Mouse (Mus musculus) G1E (cell line): ENCODE measurements around the gene Gm21887. TPM values are rescaled to one million over a fixed set of nuclear protein-coding genes. Genes with fewer than 3 reads are reported as not detected.
"Not testable (repeated sequence)": the region's sequence is repeated elsewhere in the genome, so short reads cannot be mapped to it uniquely, and the experiment has no call there.

Experiments used
- ATAC-seq: 2 replicates; pipeline ENCODE4 v1.8.0; 2016; ENCODE audit warnings: mild to moderate bottlenecking; ENCODE audit not compliant: insufficient number of reproducible peaks, poor library complexity, low FRiP score, severe bottlenecking; ENCODE audit errors: extremely low read depth
- DNase-seq: peaks from one replicate; pipeline ENCODE4 v3.0.0; 2012; ENCODE audit warnings: low spot score
- H3K27me3 ChIP-seq: 2 replicates; pipeline ENCODE4 v1.6.1; 2012; ENCODE audit warnings: mild to moderate bottlenecking, low read length, inconsistent platforms; ENCODE audit not compliant: insufficient read depth
- H3K36me3 ChIP-seq: replicated peaks from 2 replicates; pipeline ENCODE3; 2012; ENCODE audit warnings: mild to moderate bottlenecking, inconsistent platforms
- H3K4me1 ChIP-seq: 2 replicates; pipeline ENCODE4 v1.6.1; 2012; ENCODE audit warnings: low read depth, low read length, inconsistent platforms, mixed read lengths; ENCODE audit not compliant: insufficient read depth
- H3K4me3 ChIP-seq: 2 replicates; pipeline ENCODE4 v1.5.1; 2012; ENCODE audit warnings: low read depth, mild to moderate bottlenecking, inconsistent platforms, low read length, moderate library complexity, mixed read lengths
- H3K9me3 ChIP-seq: replicated peaks from 2 replicates; pipeline ENCODE4 v1.6.1; 2012; ENCODE audit warnings: inconsistent platforms
- polyA plus RNA-seq: library from polyadenylated mRNA; stranded (reverse); fragments of >175 nt; gene quantifications from 2 replicates; pipeline ENCODE4 v1.2.3, GENCODE M21; 2012
- total RNA-seq, 2 experiments: library from RNA; stranded (forward) in 1 of 2; stranded (reverse) in 1 of 2; fragments of 200-1000 nt in 1 of 2; fragments of >200 nt in 1 of 2; fragmentation: Nextera tagmentation in 1 of 2; gene quantifications; 2 replicates each; pipeline ENCODE4 v1.2.3; 2014 to 2017

Gm21887 gene
- total and polyA plus RNA-seq, 3 experiments, result 35.4 to 300 (median 163) TPM

DNA sequence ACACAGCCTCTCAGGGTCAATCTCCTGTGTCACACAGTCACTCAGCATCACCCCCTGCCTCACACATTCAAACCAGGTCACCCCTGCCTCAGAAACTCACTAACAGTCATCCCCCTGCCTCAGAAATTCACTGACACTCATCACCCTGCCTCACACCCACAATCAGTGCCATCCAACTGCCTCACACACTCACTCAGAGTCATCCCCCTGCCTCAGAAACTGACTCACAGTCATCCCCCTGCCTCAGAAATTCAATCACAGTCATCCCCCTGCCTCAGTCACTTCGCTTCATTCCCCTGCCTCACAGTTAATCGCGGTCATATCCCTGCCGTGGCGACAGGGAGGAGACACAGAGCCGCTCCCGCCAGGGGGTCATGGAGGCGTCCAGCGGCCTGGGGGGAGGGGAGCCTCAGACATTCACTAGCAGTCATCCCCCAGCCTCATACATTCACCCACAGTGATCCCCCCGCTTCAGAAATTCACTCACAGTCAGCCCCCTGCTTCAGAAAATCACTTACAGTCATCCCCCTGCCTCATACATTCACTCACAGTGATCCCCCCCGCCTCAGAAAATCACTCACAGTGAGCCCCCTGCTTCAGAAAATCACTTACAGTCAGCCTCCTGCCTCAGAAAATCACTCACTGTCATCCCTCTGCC, 10.1 kb upstream of the Gm21887 start:
- peaks cover 15% of the 10 kb centered on the region for H3K27me3 ChIP-seq
- not testable (repeated sequence) for H3K36me3 ChIP-seq, DNase-seq, H3K9me3 ChIP-seq, ATAC-seq, H3K4me1 ChIP-seq
- H3K4me3 ChIP-seq, result peak overlapping the region; percentile 1; the same call in 1 of the 2 replicates

DNA sequence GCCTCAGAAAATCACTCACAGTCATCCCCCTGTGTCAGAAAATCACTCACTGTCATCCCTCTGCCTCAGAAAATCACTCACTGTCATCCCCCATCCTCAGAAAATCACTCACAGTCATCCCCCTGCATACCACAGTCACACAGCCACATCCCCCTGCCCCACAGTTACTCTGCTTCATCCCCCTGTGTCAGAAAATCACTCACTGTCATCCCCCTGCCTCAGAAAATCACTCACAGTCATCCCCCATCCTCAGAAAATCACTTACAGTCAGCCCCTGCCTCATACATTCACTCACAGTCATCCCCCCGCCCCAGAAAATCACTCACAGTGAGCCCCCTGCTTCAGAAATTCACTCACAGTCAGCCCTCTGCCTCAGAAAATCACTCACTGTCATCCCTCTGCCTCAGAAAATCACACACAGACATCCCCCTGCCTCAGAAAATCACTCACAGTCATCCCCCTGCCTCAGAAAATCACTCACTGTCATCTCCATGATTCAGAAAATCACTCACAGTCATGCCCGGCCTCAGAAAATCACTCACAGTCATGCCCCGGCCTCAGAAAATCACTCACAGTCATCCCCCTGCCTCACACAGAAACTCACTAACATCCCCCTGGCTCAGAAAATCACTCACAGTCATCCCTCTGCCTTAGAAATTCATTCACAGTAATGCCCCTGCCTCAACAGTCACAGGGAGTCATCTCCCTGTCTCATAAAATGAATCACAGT, 9.4 kb upstream of the Gm21887 start:
- H3K27me3 ChIP-seq, result peaks cover 11% of the 10 kb centered on the region
- H3K4me1 ChIP-seq, ATAC-seq, H3K36me3 ChIP-seq, H3K4me3 ChIP-seq, DNase-seq, H3K9me3 ChIP-seq: not testable (repeated sequence)

DNA sequence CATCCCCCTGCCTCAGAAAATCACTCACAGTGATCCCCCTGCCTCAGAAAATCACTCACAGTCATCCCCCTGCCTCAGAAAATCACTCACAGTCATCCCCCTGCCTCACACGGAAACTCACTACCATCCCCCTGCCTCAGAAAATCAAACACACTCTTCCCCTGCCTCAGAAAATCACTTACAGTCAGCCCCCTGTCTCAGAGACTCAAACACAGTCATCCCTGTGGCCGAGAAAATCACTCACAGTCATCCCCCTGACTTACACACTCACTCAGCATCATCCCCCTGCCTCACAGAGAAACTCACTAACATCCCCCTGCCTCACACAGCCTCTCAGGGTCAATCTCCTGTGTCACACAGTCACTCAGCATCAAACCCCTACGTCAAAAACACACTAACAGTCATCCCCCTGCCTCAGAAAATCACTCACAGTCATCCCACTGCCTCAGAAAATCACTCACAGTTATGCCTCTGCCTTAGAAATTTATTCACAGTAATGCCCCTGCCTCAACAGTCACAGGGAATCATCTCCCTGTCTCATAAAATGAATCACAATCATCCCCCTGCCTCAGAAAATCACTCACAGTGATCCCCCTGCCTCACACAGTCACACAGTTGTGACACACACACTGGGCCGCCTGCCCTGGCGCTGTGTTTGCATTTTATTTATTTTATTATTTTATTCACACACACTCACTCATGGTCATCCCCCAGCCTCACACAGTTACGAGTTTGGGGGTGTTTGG, 8.6 kb upstream of the Gm21887 start:
- not testable (repeated sequence) for H3K27me3 ChIP-seq, H3K36me3 ChIP-seq, H3K4me1 ChIP-seq, H3K9me3 ChIP-seq, ATAC-seq, DNase-seq, H3K4me3 ChIP-seq

DNA sequence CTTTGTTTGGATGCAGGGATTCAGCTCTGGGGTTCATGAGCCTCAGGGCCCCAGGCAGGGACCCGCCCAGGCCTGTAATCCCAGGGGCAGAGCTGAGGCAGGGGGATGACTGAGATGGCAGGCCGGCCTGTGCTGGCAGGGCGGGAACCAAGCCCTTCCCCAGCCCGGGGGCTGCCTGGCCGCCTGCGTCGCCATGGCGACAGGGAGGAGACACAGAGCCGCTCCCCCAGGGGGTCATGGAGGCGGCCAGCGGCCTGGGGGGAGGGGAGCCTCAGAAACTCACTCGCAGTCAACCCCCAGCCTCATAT, 8.1 kb upstream of the Gm21887 start:
- not testable (repeated sequence) for H3K36me3 ChIP-seq, H3K4me1 ChIP-seq, H3K4me3 ChIP-seq, H3K9me3 ChIP-seq, DNase-seq, H3K27me3 ChIP-seq
- ATAC-seq, result peak; percentile 43; the same call in 1 of the 2 replicates

DNA sequence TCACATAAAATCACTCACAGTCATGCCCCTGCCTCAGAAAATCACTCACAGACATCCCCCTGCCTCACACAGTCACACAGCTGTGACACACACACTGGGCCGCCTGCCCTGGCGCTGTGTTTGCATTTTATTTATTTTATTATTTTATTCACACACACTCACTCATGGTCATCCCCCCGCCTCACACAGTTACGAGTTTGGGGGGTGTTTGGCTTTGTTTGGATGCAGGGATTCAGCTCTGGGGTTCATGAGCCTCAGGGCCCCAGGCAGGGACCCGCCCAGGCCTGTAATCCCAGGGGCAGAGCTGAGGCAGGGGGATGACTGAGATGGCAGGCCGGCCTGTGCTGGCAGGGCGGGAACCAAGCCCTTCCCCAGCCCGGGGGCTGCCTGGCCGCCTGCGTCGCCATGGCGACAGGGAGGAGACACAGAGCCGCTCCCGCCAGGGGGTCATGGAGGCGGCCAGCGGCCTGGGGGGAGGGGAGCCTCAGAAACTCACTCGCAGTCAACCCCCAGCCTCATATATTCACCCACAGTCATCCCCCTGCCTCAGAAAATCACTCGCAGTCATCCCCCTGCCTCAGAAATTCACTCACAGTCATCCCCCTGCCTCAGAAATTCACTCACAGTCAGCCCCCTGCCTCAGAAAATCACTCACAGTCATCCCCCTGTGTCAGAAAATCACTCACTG, 6.8 kb upstream of the Gm21887 start:
- ATAC-seq, result peak; percentile 52
- DNase-seq, H3K27me3 ChIP-seq, H3K4me1 ChIP-seq, H3K36me3 ChIP-seq, H3K9me3 ChIP-seq, H3K4me3 ChIP-seq: not testable (repeated sequence)

- H3K36me3 ChIP-seq, H3K9me3 ChIP-seq, H3K4me1 ChIP-seq, ATAC-seq, DNase-seq, H3K4me3 ChIP-seq, H3K27me3 ChIP-seq: not testable (repeated sequence)
Observed at GRCm38 (mm10) chrX:170003536-170003935, 5.9 kb upstream of the Gm21887 start.

DNA sequence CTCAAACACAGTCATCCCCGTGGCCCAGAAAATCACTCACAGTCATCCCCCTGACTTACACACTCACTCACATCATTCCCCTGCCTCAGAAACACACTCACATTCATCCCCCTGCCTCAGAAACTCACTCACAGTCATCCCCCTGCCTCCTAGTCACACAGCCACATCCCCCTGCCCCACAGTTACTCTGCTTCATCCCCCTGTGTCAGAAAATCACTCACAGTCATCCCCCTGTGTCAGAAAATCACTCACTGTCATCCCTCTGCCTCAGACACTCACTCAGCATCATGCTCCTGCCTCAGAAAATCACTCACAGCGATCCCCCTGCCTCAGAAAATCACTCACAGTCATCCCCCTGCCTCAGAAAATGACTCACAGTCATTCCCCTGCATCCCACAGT, 5.2 kb upstream of the Gm21887 start:
- not testable (repeated sequence) for H3K4me3 ChIP-seq, H3K4me1 ChIP-seq, H3K27me3 ChIP-seq, H3K9me3 ChIP-seq, ATAC-seq, H3K36me3 ChIP-seq, DNase-seq

GRCm38 (mm10) chrX:170004793-170005192, 4.7 kb upstream of the Gm21887 start:
- ATAC-seq, H3K4me3 ChIP-seq, H3K4me1 ChIP-seq, H3K36me3 ChIP-seq, DNase-seq, H3K27me3 ChIP-seq, H3K9me3 ChIP-seq: not testable (repeated sequence)

GRCm38 (mm10) chrX:170005194-170005593, 4.3 kb upstream of the Gm21887 start:
- H3K9me3 ChIP-seq, H3K4me3 ChIP-seq: not testable (repeated sequence)

GRCm38 (mm10) chrX:170005695-170006297, 3.7 kb upstream of the Gm21887 start:
- H3K4me1 ChIP-seq, H3K9me3 ChIP-seq, H3K4me3 ChIP-seq, ATAC-seq, DNase-seq, H3K36me3 ChIP-seq, H3K27me3 ChIP-seq: not testable (repeated sequence)

More at GRCm38 (mm10) chrX:170005194-170005593, 4.3 kb upstream of the Gm21887 start:
- not testable (repeated sequence) for H3K36me3 ChIP-seq, H3K4me1 ChIP-seq, H3K27me3 ChIP-seq, DNase-seq
- ATAC-seq, result peak; percentile 12; the same call in 1 of the 2 replicates

GRCm38 (mm10) chrX:170006694-170007247, 2.7 kb upstream of the Gm21887 start:
- not testable (repeated sequence) for H3K27me3 ChIP-seq, H3K4me3 ChIP-seq, H3K36me3 ChIP-seq, H3K4me1 ChIP-seq, ATAC-seq, DNase-seq
- peaks cover 12% of the 10 kb centered on the region for H3K9me3 ChIP-seq
